Mouse (Mus musculus) cerebellum, adult 2 months (tissue): ENCODE measurements at regions not wholly inside any gene's neighbourhood (a gene's known extent, or its start where the extent isn't known, plus 50 kb on each side); places are given as distances from the start of the nearest gene placed in this dataset.

Source experiments
- CTCF ChIP-seq: fragments of 200-500 bp; IDR thresholded peaks from 2 replicates; pipeline ENCODE4 v1.5.1; 2011; ENCODE audit warnings: low read depth, mild to moderate bottlenecking, control low read depth, low read length, moderate library complexity, borderline replicate concordance; ENCODE audit not compliant: insufficient read depth
- POLR2A ChIP-seq: fragments of 200-500 bp; IDR thresholded peaks from 2 replicates; pipeline ENCODE4 v1.6.1; 2011; ENCODE audit warnings: low read length, control low read depth, borderline replicate concordance; ENCODE audit not compliant: insufficient read depth

GRCm38 (mm10) chr9:32916731-32917130 lies 280.7 kb downstream of the Ets1 start:
- TF ChIP-seq CTCF: no peak
- no peak for TF ChIP-seq POLR2A
